Mouse (Mus musculus) adrenal gland, adult 18-20 months (tissue): ENCODE results near the gene Gstt2. TPM values are rescaled to one million over a fixed set of nuclear protein-coding genes. Genes with fewer than 3 reads are reported as not detected.

Experiments
- total RNA-seq, 2 experiments: library from RNA; stranded (reverse); gene quantifications; 1 replicate in 1 of 2; 2 replicates in 1 of 2; pipeline ENCODE4 v1.2.3; 2021

The Gstt2 gene
- total RNA-seq, 2 experiments from 2014 or later, result 25.5 to 31.1 TPM

Other genes starting within 250 kb of the Gstt2 start
- gene Ggt5, start 248.1 kb downstream of the Gstt2 start, total RNA-seq, result 1 to 10 TPM; 3.7 to 5.2 TPM
- gene Susd2, start 193.4 kb downstream of the Gstt2 start, total RNA-seq, result 10 to 100 TPM; 10.4 to 10.7 TPM
- 10 to 100 TPM; 25.8 to 32.3 TPM for gene Cabin1, start 73.1 kb downstream of the Gstt2 start, total RNA-seq
- 100 to 1,000 TPM; 137 to 153 TPM for gene Ddt, start 64.0 kb downstream of the Gstt2 start, total RNA-seq
- gene Gm20441, start 56.5 kb downstream of the Gstt2 start, total RNA-seq, result not detected
- gene Gstt3, start 56.0 kb downstream of the Gstt2 start, total RNA-seq, result 10 to 100 TPM; 19.5 to 30.6 TPM
- gene Gstt1, start 38.8 kb downstream of the Gstt2 start, total RNA-seq, result 10 to 100 TPM; 57.9 to 82.4 TPM
- gene Gstt4, start 14.9 kb downstream of the Gstt2 start, total RNA-seq, result not detected
- 100 to 1,000 TPM; 221 to 268 TPM for gene Mif, start 22.8 kb upstream of the Gstt2 start, total RNA-seq
- gene Derl3, start 56.0 kb upstream of the Gstt2 start, total RNA-seq, result 1 to 10 TPM; 1.4 to 2.3 TPM
- gene Smarcb1, start 84.2 kb upstream of the Gstt2 start, total RNA-seq, result 10 to 100 TPM; 64.4 to 70.6 TPM
- 1,000 to 10,000 TPM in 1 of 2 experiments, 100 to 1,000 TPM in 1; 918 to 1,521 TPM for gene Chchd10, start 95.7 kb upstream of the Gstt2 start, total RNA-seq
- 1 to 10 TPM; 5.4 to 5.7 TPM for gene Mmp11, start 99.1 kb upstream of the Gstt2 start, total RNA-seq
- under 1 TPM; 0.63 to 0.64 TPM for gene Gm867, start 103.2 kb upstream of the Gstt2 start, total RNA-seq
- not detected for gene Vpreb3, start 105.6 kb upstream of the Gstt2 start, total RNA-seq
- not detected for gene Gm5134, start 117.1 kb upstream of the Gstt2 start, total RNA-seq
- gene Zfp280b, start 195.2 kb upstream of the Gstt2 start, total RNA-seq, result 1 to 10 TPM; 5.8 to 6.9 TPM